In the genomic region with DNA sequence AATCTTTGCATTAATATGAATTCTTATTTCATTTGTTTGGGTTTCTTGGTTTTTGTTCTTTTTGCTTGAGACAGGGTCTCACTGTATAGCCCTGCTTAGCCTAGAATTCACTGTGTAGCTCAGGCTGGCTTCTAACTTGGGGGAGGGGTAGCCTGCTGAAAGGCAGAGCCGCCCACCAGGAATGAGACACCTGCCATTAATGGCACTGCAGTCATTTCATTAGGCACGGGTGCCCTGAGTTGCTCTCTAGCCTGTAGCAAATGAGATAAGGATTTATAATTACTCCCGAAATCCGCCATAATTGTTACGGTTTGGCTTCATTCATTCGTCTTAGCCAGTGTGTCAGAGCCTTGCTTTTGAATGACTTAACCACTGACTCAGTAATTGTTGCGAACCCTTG, we compare ENCODE assay signal across 8 mouse cellular contexts. TPM values are rescaled to one million over a fixed set of nuclear protein-coding genes. Genes with fewer than 3 reads are reported as not detected.
DNase-seq lines count a peak whose midpoint lies in the region; ATAC-seq and TF ChIP-seq lines count a peak whose summit lies in the region.

No protein-coding gene starts in this region.

- H3K9me3 ChIP-seq in lung, embryonic 14.5 days (ENCODE audit: low read depth, low read length), result no peaks in the 10 kb centered on the region
- H3K9me3 ChIP-seq in embryonic facial prominence, embryonic 15.5 days (replicated peaks), result no peaks in the 10 kb centered on the region
- H3K9me3 ChIP-seq in intestine, embryonic 16.5 days (ENCODE audit: control insufficient read depth, low read length), result no peaks in the 10 kb centered on the region
- no peaks in the 10 kb centered on the region for H3K9me3 ChIP-seq in neural tube, embryonic 14.5 days (ENCODE audit: control insufficient read depth, low read length)

- DNase-seq in lung, embryonic 14.5 days, result no peak
- DNase-seq in lung, postnatal 4 days, result no peak
- no peak for DNase-seq in thymus, postnatal 14 days
- no peak for DNase-seq in left cerebral cortex, postnatal 4 days
- no peak for DNase-seq in yolk sac, embryonic 10.5 days (ENCODE audit: low spot score)

- 80% methylated on average over 7 of the region's 7 CpGs for whole genome bisulfite sequencing in lung, embryonic 14.5 days
- WGBS in embryonic facial prominence, embryonic 15.5 days, result 65% methylated on average over 7 of the region's 7 CpGs
- WGBS in intestine, embryonic 16.5 days, result 72% methylated on average over 7 of the region's 7 CpGs
- 49% methylated on average over 7 of the region's 7 CpGs for WGBS in neural tube, embryonic 14.5 days

- H3K27me3 ChIP-seq in lung, embryonic 14.5 days (ENCODE audit: insufficient read depth, low read length), result no peaks in the 10 kb centered on the region
- H3K27me3 ChIP-seq in embryonic facial prominence, embryonic 15.5 days, result no peaks in the 10 kb centered on the region
- H3K27me3 ChIP-seq in intestine, embryonic 16.5 days (replicated peaks; ENCODE audit: control insufficient read depth, insufficient read depth, low read length), result no peaks in the 10 kb centered on the region
- H3K27me3 ChIP-seq in neural tube, embryonic 14.5 days (ENCODE audit: control insufficient read depth, insufficient read depth, low read length), result peaks cover 3% of the 10 kb centered on the region; the same call in 1 of the 2 replicates

- H3K4me2 ChIP-seq in lung, embryonic 14.5 days, result peak overlapping the region; percentile 97
- peak overlapping the region; percentile 87 for H3K4me2 ChIP-seq in embryonic facial prominence, embryonic 15.5 days (replicated peaks)
- H3K4me2 ChIP-seq in intestine, embryonic 16.5 days (ENCODE audit: low read depth, low read length), result peak overlapping the region; percentile 83
- H3K4me2 ChIP-seq in neural tube, embryonic 14.5 days (ENCODE audit: low read depth, low read length), result peak overlapping the region; percentile 59

- peak overlapping the region; percentile 84 for H3K4me3 ChIP-seq in lung, embryonic 14.5 days (ENCODE audit: low read depth, low read length)
- peak overlapping the region; percentile 99; the same call in 1 of the 2 replicates for H3K4me3 ChIP-seq in embryonic facial prominence, embryonic 15.5 days (replicated peaks)
- peak overlapping the region; percentile 96 for H3K4me3 ChIP-seq in intestine, embryonic 16.5 days (ENCODE audit: low read length)
- peak overlapping the region; percentile 100 for H3K4me3 ChIP-seq in neural tube, embryonic 14.5 days (ENCODE audit: low read depth, low read length)

- no peaks in the 10 kb centered on the region for H3K36me3 ChIP-seq in lung, embryonic 14.5 days (ENCODE audit: insufficient read depth)
- H3K36me3 ChIP-seq in embryonic facial prominence, embryonic 15.5 days, result no peaks in the 10 kb centered on the region
- no peaks in the 10 kb centered on the region for H3K36me3 ChIP-seq in intestine, embryonic 16.5 days (ENCODE audit: control insufficient read depth, insufficient read depth, low read length)
- H3K36me3 ChIP-seq in neural tube, embryonic 14.5 days (ENCODE audit: control insufficient read depth, insufficient read depth, low read length), result no peaks in the 10 kb centered on the region

- no peak overlapping the region for H3K27ac ChIP-seq in lung, embryonic 14.5 days (ENCODE audit: low read depth)
- no peak overlapping the region for H3K27ac ChIP-seq in embryonic facial prominence, embryonic 15.5 days (replicated peaks)
- no peak overlapping the region for H3K27ac ChIP-seq in intestine, embryonic 16.5 days (ENCODE audit: low read length)
- H3K27ac ChIP-seq in neural tube, embryonic 14.5 days (ENCODE audit: low read depth, low read length), result no peak overlapping the region

- ATAC-seq in lung, embryonic 14.5 days (ENCODE audit: insufficient read depth), result no peak
- no peak for ATAC-seq in embryonic facial prominence, embryonic 15.5 days (ENCODE audit: insufficient number of reproducible peaks, low FRiP score, low TSS enrichment, low read depth)
- ATAC-seq in intestine, embryonic 16.5 days, result no peak
- ATAC-seq in neural tube, embryonic 14.5 days (ENCODE audit: low read depth), result no peak

- TF ChIP-seq CTCF in lung, embryonic 14.5 days (IDR thresholded peaks at IDR 0.05; ENCODE audit: low read depth), result no peak

- peak overlapping the region; percentile 82; the same call in 1 of the 2 replicates for H3K9ac ChIP-seq in lung, embryonic 14.5 days
- H3K9ac ChIP-seq in embryonic facial prominence, embryonic 15.5 days, result no peak overlapping the region
- peak overlapping the region; percentile 95 for H3K9ac ChIP-seq in intestine, embryonic 16.5 days (ENCODE audit: low read depth, low read length)
- peak overlapping the region; percentile 92; the same call in 1 of the 2 replicates for H3K9ac ChIP-seq in neural tube, embryonic 14.5 days (replicated peaks; ENCODE audit: low read depth, low read length)

- no peaks in the 10 kb centered on the region; the same call in 1 of the 2 replicates for H3K4me1 ChIP-seq in lung, embryonic 14.5 days (ENCODE audit: insufficient read depth)
- H3K4me1 ChIP-seq in embryonic facial prominence, embryonic 15.5 days, result peaks cover 23% of the 10 kb centered on the region
- peaks cover 25% of the 10 kb centered on the region; the same call in 1 of the 2 replicates for H3K4me1 ChIP-seq in intestine, embryonic 16.5 days (ENCODE audit: control insufficient read depth, insufficient read depth, low read length)
- peaks cover 31% of the 10 kb centered on the region for H3K4me1 ChIP-seq in neural tube, embryonic 14.5 days (ENCODE audit: control insufficient read depth, insufficient read depth, low read length)

- intact Hi-C loops in left cerebral cortex, postnatal 4 days (cut with DNase I), result no loop called here

RNA-seq across cellular contexts. Expression of gene Git2, which starts 0.9 kb away (rescaled TPM):
- polyA plus RNA-seq in lung, embryonic 14.5 days (2014; fragmentation: Nextera tagmentation; extraction: Ambion mirVana), result 45.9 and 51.8 TPM in 2 replicates
- 49.6 and 54.9 TPM in 2 replicates for polyA plus RNA-seq in embryonic facial prominence, embryonic 15.5 days (2015; fragmentation: Nextera tagmentation; extraction: Ambion mirVana)
- polyA plus RNA-seq in intestine, embryonic 16.5 days (2015; fragmentation: Nextera tagmentation; extraction: Ambion mirVana), result 27.1 and 29.9 TPM in 2 replicates
- 53.1 and 60.3 TPM in 2 replicates for polyA plus RNA-seq in neural tube, embryonic 14.5 days (2014; fragmentation: Nextera tagmentation; extraction: Ambion mirVana)
- total RNA-seq in left cerebral cortex, postnatal 4 days (2021), result 10 to 100 TPM; 58.3 to 59.1 TPM

RNA-seq across cellular contexts. Expression of gene Ankrd13a, which starts 1.7 kb away (rescaled TPM):
- polyA plus RNA-seq in lung, embryonic 14.5 days (2014; fragmentation: Nextera tagmentation; extraction: Ambion mirVana), result 83.2 and 86.4 TPM in 2 replicates
- 54.9 and 57.6 TPM in 2 replicates for polyA plus RNA-seq in embryonic facial prominence, embryonic 15.5 days (2015; fragmentation: Nextera tagmentation; extraction: Ambion mirVana)
- polyA plus RNA-seq in intestine, embryonic 16.5 days (2015; fragmentation: Nextera tagmentation; extraction: Ambion mirVana), result 12.7 and 16.7 TPM in 2 replicates
- polyA plus RNA-seq in neural tube, embryonic 14.5 days (2014; fragmentation: Nextera tagmentation; extraction: Ambion mirVana), result 38.8 and 52.1 TPM in 2 replicates
- 10 to 100 TPM; 42.5 to 42.9 TPM for total RNA-seq in left cerebral cortex, postnatal 4 days (2021)

RNA-seq across cellular contexts. Expression of gene 1500011B03Rik, which starts 47.1 kb away (rescaled TPM):
- polyA plus RNA-seq in lung, embryonic 14.5 days (2014; fragmentation: Nextera tagmentation; extraction: Ambion mirVana), result 86.4 and 88.6 TPM in 2 replicates
- 90.1 and 91.9 TPM in 2 replicates for polyA plus RNA-seq in embryonic facial prominence, embryonic 15.5 days (2015; fragmentation: Nextera tagmentation; extraction: Ambion mirVana)
- polyA plus RNA-seq in intestine, embryonic 16.5 days (2015; fragmentation: Nextera tagmentation; extraction: Ambion mirVana), result 51.5 and 54.7 TPM in 2 replicates
- polyA plus RNA-seq in neural tube, embryonic 14.5 days (2014; fragmentation: Nextera tagmentation; extraction: Ambion mirVana), result 298 and 351 TPM in 2 replicates
- total RNA-seq in left cerebral cortex, postnatal 4 days (2021), result 100 to 1,000 TPM; 166 to 169 TPM
